Mouse (Mus musculus) erythroblast, embryonic 14.5 days (primary cell): ENCODE results near the gene Clps.

Experiments used
- GATA1 ChIP-seq: IDR thresholded peaks from 2 replicates; pipeline ENCODE4 v1.6.1; 2012; ENCODE audit warnings: low read length, inconsistent platforms, mixed read lengths
- TAL1 ChIP-seq: IDR thresholded peaks from 3 replicates; pipeline ENCODE4 v1.6.1; 2012; ENCODE audit warnings: low read length, inconsistent platforms, mixed read lengths

GRCm38 (mm10) chr17:28528043-28528351 lies 32.6 kb downstream of the Clps start:
- no peak for TF ChIP-seq GATA1
- TF ChIP-seq TAL1 = no peak
